Mouse (Mus musculus) limb, embryonic 12.5 days (tissue): ENCODE measurements around the gene Dpm2. TPM values are rescaled to one million over a fixed set of nuclear protein-coding genes. Genes with fewer than 3 reads are reported as not detected.

Source experiments
- ATAC-seq: fragments of 200-750 bp; cut with Nextera tagmentation; 2 replicates; pipeline ENCODE4 v1.8.0; 2017; ENCODE audit warnings: low read depth, moderate TSS enrichment; ENCODE audit not compliant: insufficient number of reproducible peaks, insufficient read depth, low FRiP score, low TSS enrichment
- H3K27ac ChIP-seq: fragments of 300-500 bp; sonication (generic); 2 replicates; pipeline ENCODE4 v1.5.1; 2016; ENCODE audit warnings: mild to moderate bottlenecking, moderate library complexity
- H3K27me3 ChIP-seq: fragments of 300-500 bp; sonication (generic); 2 replicates; pipeline ENCODE4 v1.6.1; 2016; ENCODE audit warnings: mild to moderate bottlenecking, moderate library complexity
- H3K36me3 ChIP-seq: fragments of 300-500 bp; sonication (generic); 2 replicates; pipeline ENCODE4 v1.6.1; 2016; ENCODE audit warnings: mild to moderate bottlenecking, moderate library complexity
- H3K4me1 ChIP-seq: fragments of 300-500 bp; sonication (generic); replicated peaks from 2 replicates; pipeline ENCODE4 v1.6.1; 2016
- H3K4me2 ChIP-seq: fragments of 300-500 bp; sonication (generic); 2 replicates; pipeline ENCODE4 v1.6.1; 2016; ENCODE audit warnings: mild to moderate bottlenecking, moderate library complexity
- H3K4me3 ChIP-seq: fragments of 300-500 bp; sonication (generic); replicated peaks from 2 replicates; pipeline ENCODE4 v1.5.1; 2016; ENCODE audit warnings: mild to moderate bottlenecking
- H3K9ac ChIP-seq: fragments of 300-500 bp; sonication (generic); replicated peaks from 2 replicates; pipeline ENCODE4 v1.6.1; 2016; ENCODE audit warnings: mild to moderate bottlenecking, moderate library complexity
- H3K9me3 ChIP-seq: fragments of 300-500 bp; sonication (generic); 2 replicates; pipeline ENCODE4 v1.6.1; 2016; ENCODE audit warnings: mild to moderate bottlenecking, moderate library complexity
- WGBS: fragments of 180-500 bp; shearing (Covaris S2); methylation state at CpG from one replicate; pipeline ENCODE4 v1.1.7; 2016; 5-methylcytosine and 5-hydroxymethylcytosine counted together
- polyA plus RNA-seq: library from polyadenylated mRNA; unstranded; fragments of >200 nt; fragmentation: Nextera tagmentation; extraction: Ambion mirVana; gene quantifications from 2 replicates; pipeline ENCODE4 v1.2.1, GENCODE M21; 2016

The Dpm2 gene
- polyA plus RNA-seq = 99.3 and 99.7 TPM in 2 replicates

DNA sequence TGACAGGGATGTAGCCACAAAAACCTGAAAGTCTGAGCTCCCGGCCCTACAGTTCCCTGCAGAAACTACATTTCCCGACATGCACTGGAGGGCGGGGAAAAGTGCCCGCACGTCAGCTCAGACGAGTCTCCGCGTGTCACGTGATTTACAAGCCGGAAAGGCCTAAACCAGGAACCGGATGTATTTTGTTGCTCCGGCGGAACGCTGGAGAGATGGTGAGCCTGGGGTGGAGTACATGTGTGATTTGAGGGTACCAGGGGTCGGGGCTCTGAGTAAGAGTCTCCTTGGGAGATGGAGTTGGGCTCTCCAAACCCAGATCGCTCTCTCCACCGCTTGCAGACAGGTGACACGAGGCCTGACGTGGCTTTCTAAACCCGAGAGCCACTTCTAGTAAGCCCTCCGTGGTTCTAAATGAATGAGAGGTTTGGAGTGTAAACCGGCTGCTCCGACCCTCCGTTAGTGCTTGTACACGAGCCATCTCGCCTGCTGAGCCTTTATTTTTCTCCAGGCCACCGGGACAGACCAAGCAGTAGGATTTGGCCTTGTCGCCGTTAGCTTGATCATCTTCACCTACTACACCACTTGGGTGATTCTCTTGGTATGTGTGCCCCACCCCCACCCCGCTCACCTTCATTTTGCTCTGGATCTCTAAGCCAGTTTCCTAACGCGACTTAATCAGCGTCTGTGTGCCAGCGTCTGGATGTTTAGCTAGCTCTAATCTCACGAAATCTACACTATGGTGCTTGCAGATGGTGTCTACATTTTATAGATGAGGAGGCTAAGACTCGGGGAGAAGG, at the start of gene Dpm2:
TSS of gene Dpm2 (plus strand) at position 161 of the 797 bp plus-strand sequence.
- H3K9ac ChIP-seq = peak within 1 kb of the TSS; percentile 68
- peak within 1 kb of the TSS; percentile 56; the same call in 1 of the 2 replicates for H3K27ac ChIP-seq
- no peaks in the 10 kb centered on the region for H3K27me3 ChIP-seq
- H3K36me3 ChIP-seq = peaks cover 45% of the 10 kb centered on the region
- H3K4me1 ChIP-seq = peaks cover 15% of the 10 kb centered on the region
- no peaks in the 10 kb centered on the region for H3K9me3 ChIP-seq
- 2% methylated on average over 36 of the region's 36 CpGs for WGBS
- peak; percentile 72 for ATAC-seq
- H3K4me2 ChIP-seq = peak within 1 kb of the TSS; percentile 93
- H3K4me3 ChIP-seq = peak within 1 kb of the TSS; percentile 75

DNA sequence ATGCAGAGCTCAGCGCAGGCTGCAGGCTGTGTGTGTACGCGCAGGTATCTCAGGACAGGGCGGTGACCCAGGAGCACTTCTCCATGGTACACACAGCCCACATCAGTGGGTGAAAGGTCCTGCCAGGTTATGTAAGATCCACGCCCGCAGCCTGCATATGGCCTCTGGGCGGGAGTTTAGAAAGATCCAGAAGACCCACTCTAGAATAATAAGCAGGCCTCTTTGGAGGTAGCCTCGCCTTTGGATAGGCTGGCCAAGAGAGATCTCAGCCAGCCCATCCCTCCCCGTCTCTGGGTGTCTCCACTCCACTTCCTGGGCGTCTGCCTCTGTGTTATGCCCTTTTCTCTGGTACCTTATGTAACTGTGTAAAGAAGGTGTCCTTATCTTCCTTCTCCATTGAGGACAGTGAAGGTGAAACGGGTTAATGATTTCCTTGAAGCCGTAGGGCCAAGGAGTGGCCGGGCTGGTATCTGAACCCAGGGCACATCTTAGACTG, 46.1 kb upstream of the Dpm2 start:
- Histone ChIP-seq H3K36me3 (no peaks in the 10 kb centered on the region), H3K27me3 (no peaks in the 10 kb centered on the region), H3K9ac (no peak overlapping the region), H3K4me2 (no peak overlapping the region), H3K27ac (no peak overlapping the region), H3K4me1 (0 out of 2 replicates have a peak, but pooled peaks cover 3% of the 10 kb centered on the region), H3K9me3 (no peaks in the 10 kb centered on the region), H3K4me3 (no peak overlapping the region)
- ATAC-seq = no peak
- 92% methylated on average over 13 of the region's 13 CpGs for WGBS

DNA sequence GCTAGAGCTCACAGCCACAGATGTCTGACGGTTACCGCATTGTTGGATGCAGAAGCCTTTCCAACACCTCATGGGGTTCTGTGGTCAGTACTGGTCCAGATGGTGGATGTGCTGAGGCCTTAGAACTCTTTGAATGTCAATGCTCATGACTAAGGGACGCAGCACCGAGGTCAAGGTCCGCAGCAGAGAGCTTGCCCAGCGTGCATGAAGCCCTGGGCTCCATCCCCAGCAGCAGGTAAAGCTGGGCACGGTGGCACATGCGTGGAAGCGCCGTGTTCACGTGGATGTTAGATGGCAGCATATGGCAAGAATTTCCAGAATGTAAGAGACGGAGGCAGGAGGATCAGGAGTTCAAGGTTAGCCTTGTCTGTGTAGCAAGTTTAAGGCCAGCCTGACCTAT, 44.8 kb upstream of the Dpm2 start:
- 86% methylated on average over 12 of the region's 12 CpGs for WGBS
- no peak overlapping the region for H3K4me3 ChIP-seq
- H3K9ac ChIP-seq = no peak overlapping the region
- H3K27ac ChIP-seq = no peak overlapping the region
- H3K27me3 ChIP-seq = no peaks in the 10 kb centered on the region
- no peak for ATAC-seq
- H3K4me1 ChIP-seq = 0 out of 2 replicates have a peak, but pooled peaks cover 3% of the 10 kb centered on the region
- H3K36me3 ChIP-seq = no peaks in the 10 kb centered on the region
- H3K4me2 ChIP-seq = no peak overlapping the region
- H3K9me3 ChIP-seq = no peaks in the 10 kb centered on the region

DNA sequence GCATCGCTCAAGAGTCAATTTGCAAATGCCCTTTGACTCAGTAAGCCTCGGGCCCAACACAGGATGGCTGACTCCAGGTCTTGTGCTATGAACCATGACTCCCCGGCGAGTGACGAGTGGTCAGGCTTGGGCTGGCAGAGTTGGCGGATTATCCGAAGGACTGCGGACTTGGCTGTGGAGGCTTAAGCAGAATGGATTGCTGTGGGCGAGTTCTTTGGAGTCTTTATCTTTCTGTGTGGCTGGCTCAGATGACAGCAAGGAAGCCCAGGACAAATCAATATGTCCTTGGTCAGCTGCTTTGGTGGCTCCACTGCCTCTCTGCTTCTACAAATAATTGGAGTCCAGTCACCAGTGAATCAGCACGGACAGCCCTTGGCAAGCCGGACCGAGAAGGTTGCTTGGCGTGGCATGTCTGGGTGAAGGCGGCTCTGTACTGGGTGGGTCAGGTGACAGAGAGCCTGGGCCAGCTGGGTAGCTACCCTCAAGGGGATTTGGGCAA, 43.1 kb upstream of the Dpm2 start:
- 83% methylated on average over 14 of the region's 14 CpGs for WGBS
- ATAC-seq = no peak

DNA sequence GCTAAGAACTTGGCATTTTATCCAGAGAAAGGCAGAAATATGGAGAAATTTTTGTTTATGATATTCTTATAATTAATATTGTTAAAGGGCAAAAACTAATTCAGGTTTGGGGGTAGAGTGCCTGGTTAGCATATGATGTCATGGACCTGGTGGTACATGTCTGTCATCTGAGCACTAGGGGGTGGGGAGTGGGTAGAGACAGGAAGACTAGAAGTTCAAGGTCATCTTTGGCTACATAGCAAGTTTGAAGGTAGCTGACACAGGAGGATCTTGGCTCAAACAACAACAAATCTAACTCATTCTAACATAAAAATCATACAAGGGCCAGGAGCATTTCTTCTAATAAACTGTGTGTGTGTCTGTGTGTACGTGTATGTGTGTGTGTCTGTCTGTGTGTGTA, 42.3 kb upstream of the Dpm2 start:
- Histone ChIP-seq H3K4me3 (no peak overlapping the region), H3K9ac (no peak overlapping the region), H3K27me3 (no peaks in the 10 kb centered on the region), H3K9me3 (no peaks in the 10 kb centered on the region), H3K27ac (no peak overlapping the region), H3K4me2 (no peak overlapping the region), H3K36me3 (no peaks in the 10 kb centered on the region), H3K4me1 (0 out of 2 replicates have a peak, but pooled peaks cover 3% of the 10 kb centered on the region)
- WGBS = 96% methylated on average over 1 of the region's 1 CpGs
- ATAC-seq = no peak

More for the DNA sequence above, 43.1 kb upstream of the Dpm2 start:
- Histone ChIP-seq H3K36me3 (no peaks in the 10 kb centered on the region), H3K27me3 (no peaks in the 10 kb centered on the region), H3K4me3 (no peak overlapping the region), H3K4me1 (0 out of 2 replicates have a peak, but pooled peaks cover 3% of the 10 kb centered on the region), H3K9me3 (no peaks in the 10 kb centered on the region), H3K9ac (no peak overlapping the region), H3K4me2 (no peak overlapping the region), H3K27ac (no peak overlapping the region)

DNA sequence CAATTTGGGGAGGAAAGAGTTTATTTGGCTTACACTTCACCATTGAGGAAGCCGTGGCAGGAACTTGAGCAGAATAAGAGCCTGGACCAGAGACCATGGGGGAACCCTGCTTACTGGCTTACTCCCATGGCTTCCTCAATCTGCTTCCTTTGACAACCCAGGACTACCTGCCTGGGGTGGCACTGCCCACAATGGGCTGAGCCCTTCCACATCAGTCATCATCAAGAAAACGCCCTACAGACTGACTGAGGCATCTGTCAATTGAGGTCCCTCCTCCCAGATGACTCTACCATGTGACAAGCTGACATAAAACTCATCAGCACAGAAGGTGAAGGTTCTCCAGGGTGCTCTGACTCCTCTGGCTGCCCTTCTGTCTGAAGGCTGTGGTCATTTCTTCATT, 40.2 kb upstream of the Dpm2 start:
- no peaks in the 10 kb centered on the region for H3K27me3 ChIP-seq
- 86% methylated on average over 2 of the region's 2 CpGs for WGBS
- H3K9ac ChIP-seq = no peak overlapping the region
- H3K4me2 ChIP-seq = no peak overlapping the region
- no peak for ATAC-seq
- H3K27ac ChIP-seq = no peak overlapping the region
- no peaks in the 10 kb centered on the region for H3K9me3 ChIP-seq
- H3K4me1 ChIP-seq = peaks cover 12% of the 10 kb centered on the region
- no peak overlapping the region for H3K4me3 ChIP-seq
- H3K36me3 ChIP-seq = no peaks in the 10 kb centered on the region

DNA sequence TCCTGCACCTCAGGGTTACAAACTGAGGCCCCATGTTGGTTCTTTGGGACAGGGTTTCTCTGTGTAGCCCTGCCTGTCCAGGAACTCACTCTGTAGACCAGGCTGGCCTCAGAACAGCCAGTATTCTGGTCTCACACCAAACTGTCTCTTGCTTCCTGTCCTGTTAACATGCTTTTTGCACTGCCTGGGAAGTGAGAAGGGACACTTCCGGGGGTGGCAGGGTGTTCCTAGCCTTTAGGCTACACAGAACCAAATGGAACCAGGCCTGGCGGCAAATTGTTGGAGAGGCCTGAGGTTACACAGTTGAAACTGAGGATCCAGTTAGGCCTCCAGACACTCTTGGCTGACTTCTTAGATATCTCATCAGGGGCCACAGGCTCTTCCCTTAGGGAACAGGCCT, 37.5 kb upstream of the Dpm2 start:
- WGBS = 81% methylated on average over 2 of the region's 2 CpGs
- H3K9me3 ChIP-seq = no peaks in the 10 kb centered on the region
- H3K9ac ChIP-seq = no peak overlapping the region
- H3K4me2 ChIP-seq = no peak overlapping the region
- H3K4me3 ChIP-seq = no peak overlapping the region
- no peaks in the 10 kb centered on the region for H3K36me3 ChIP-seq
- no peak for ATAC-seq
- H3K27ac ChIP-seq = 0 out of 2 replicates have a peak overlapping the region, but pooled peaks have one; percentile 98
- peaks cover 35% of the 10 kb centered on the region for H3K4me1 ChIP-seq
- no peaks in the 10 kb centered on the region for H3K27me3 ChIP-seq

DNA sequence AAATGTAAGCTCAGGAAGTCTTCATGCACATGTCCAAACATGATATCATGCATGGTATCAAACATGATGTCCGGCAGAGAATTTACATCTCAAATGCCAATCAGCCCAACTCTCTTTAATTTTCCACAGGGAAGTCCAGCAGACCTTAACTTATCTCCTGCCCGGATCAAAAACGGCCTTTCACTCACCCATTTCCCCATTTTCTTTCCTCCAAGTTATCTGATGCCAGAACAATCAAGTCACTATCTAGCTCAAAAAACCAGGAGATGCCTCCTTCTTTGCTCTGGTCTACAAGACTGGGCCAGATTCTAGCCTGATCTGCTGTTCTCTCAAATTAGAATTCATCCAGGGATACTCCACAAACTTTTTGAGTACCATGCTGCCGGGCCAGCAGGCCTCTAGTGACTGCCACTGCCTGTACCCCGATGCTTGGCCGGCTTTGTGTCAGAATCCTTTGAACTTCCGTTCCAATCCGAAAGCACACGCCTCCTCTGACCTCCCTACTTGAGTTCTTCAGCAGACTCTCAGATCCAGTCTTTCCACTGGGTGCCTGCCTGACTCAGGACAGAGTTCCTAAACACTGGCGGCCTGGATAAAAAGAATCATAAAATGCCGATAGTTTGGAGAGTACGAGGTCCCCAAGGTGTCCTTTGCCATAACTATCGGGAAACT, 36.5 kb upstream of the Dpm2 start:
- H3K4me2 ChIP-seq = peak overlapping the region; percentile 88
- H3K9ac ChIP-seq = peak overlapping the region; percentile 71
- H3K27ac ChIP-seq = peak overlapping the region; percentile 98
- 11% methylated on average over 13 of the region's 13 CpGs for WGBS
- H3K36me3 ChIP-seq = no peaks in the 10 kb centered on the region
- no peak; the same call in 1 of the 2 replicates for ATAC-seq
- H3K4me3 ChIP-seq = peak overlapping the region; percentile 91
- peaks cover 45% of the 10 kb centered on the region for H3K4me1 ChIP-seq
- H3K27me3 ChIP-seq = no peaks in the 10 kb centered on the region
- H3K9me3 ChIP-seq = no peaks in the 10 kb centered on the region

DNA sequence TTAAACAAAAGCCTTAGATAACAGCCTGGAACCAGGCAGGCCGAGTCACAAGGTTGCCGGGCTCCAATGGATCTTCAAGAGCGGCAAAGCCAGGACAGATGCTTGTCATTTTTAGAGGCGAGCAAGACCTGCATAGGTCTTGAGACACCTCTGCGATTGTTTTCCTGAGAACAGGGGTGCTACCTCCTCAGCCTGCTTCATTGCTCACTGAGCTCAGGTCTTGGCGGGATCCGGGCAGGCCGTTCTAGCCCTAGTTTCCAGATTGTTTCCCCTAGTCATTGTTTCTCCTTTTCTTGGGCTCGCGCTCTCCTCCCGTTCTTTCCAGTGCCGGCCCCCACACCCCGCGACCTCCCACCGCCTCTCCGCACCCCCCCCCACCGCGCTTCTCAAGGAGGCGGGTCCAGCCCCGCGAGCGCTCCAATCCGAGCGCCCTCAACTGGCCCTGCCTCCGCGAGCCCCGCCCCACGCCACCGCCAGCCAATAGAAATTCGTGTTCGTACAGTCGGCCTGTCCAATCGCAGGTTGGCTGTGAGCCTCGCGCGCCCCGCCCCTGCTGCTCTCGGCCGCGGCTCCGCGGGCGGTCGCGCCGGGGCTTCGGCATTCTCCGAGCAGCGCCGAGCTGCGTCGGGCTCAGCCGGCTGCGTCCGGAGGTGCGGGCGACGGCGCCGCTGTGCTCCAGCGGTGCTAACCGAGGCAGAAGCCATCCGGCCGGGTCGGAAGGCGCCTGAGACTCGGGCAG, 35.8 kb upstream of the Dpm2 start, which contains the start of gene Fam102a:
TSS of gene Fam102a (plus strand) at position 600 of the 739 bp plus-strand sequence.
- peak within 1 kb of the TSS; percentile 93 for H3K9ac ChIP-seq
- H3K4me3 ChIP-seq = peak within 1 kb of the TSS; percentile 91
- H3K36me3 ChIP-seq = no peaks in the 10 kb centered on the region
- H3K27me3 ChIP-seq = no peaks in the 10 kb centered on the region
- peak; percentile 95 for ATAC-seq
- under 1% methylated on average over 67 of the region's 67 CpGs for WGBS
- H3K27ac ChIP-seq = peak within 1 kb of the TSS; percentile 98
- peak within 1 kb of the TSS; percentile 88 for H3K4me2 ChIP-seq
- no peaks in the 10 kb centered on the region for H3K9me3 ChIP-seq
- H3K4me1 ChIP-seq = peaks cover 52% of the 10 kb centered on the region

DNA sequence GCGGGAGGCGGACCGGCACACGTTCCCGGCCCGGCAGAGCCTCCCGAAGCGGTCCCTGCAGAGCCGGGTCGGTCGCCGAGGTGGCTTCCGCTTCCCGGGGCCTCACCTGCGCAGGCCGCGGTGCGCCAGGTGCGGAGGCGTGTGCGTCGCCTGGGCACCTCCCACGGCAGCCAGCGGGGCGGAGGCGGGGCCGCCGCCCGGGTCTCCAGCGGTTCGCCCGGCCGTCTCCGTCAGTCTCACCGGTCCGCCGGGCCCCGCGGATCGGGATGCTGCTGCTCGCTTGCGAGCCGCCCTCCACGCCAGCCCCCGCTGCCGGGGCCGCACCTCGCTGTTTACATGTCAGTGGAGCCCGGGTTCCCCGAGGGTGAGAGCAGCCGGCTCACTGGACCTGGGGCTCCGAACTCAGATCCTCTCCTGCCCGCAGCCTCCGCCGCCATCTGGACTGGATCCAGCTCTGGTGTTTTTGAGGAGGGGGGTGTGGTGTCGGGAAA, 35.1 kb upstream of the Dpm2 start:
- H3K27ac ChIP-seq = peak overlapping the region; percentile 98
- no peak; the same call in 1 of the 2 replicates for ATAC-seq
- peaks cover 54% of the 10 kb centered on the region for H3K4me1 ChIP-seq
- H3K9me3 ChIP-seq = no peaks in the 10 kb centered on the region
- H3K4me2 ChIP-seq = peak overlapping the region; percentile 88
- no peaks in the 10 kb centered on the region for H3K27me3 ChIP-seq
- peak overlapping the region; percentile 93 for H3K9ac ChIP-seq
- no peaks in the 10 kb centered on the region for H3K36me3 ChIP-seq
- WGBS = 1% methylated on average over 45 of the region's 56 CpGs
- H3K4me3 ChIP-seq = peak overlapping the region; percentile 91
